Mouse (Mus musculus) G1E-ER4 (cell line): Measurements from ENCODE around the gene Zfand4. TPM values are rescaled to one million over a fixed set of nuclear protein-coding genes. Genes with fewer than 3 reads are reported as not detected.

Source experiments
- GATA1 ChIP-seq: IDR thresholded peaks from one replicate; pipeline ENCODE4 v1.8.0; 2012; ENCODE audit warnings: low read length, inconsistent platforms
- polyA plus RNA-seq: library from polyadenylated mRNA; stranded (reverse); fragments of >175 nt; gene quantifications from 2 replicates; pipeline ENCODE4 v1.2.3, GENCODE M21; 2012

Gene Zfand4
- polyA plus RNA-seq: 0.90 and 1.8 TPM in 2 replicates

GRCm38 (mm10) chr6:116264018-116264651, at the start of gene Zfand4:
Gene Zfand4 (plus strand): TSS chr6:116264222.
- no peak for TF ChIP-seq GATA1

GRCm38 (mm10) chr6:116227767-116228166, 36.3 kb upstream of the Zfand4 start:
- no peak for TF ChIP-seq GATA1

GRCm38 (mm10) chr6:116228785-116229525, 35.1 kb upstream of the Zfand4 start:
- TF ChIP-seq GATA1: no peak

GRCm38 (mm10) chr6:116235336-116235735, 28.7 kb upstream of the Zfand4 start:
- no peak for TF ChIP-seq GATA1

GRCm38 (mm10) chr6:116238083-116238482, 25.9 kb upstream of the Zfand4 start:
- TF ChIP-seq GATA1: no peak

- no peak for TF ChIP-seq GATA1
Measured at GRCm38 (mm10) chr6:116240371-116240770, 23.7 kb upstream of the Zfand4 start.

GRCm38 (mm10) chr6:116259649-116260048, 4.4 kb upstream of the Zfand4 start:
- TF ChIP-seq GATA1: no peak

GRCm38 (mm10) chr6:116260481-116260880, 3.5 kb upstream of the Zfand4 start:
- no peak for TF ChIP-seq GATA1

GRCm38 (mm10) chr6:116262824-116263223, 1.2 kb upstream of the Zfand4 start:
- no peak for TF ChIP-seq GATA1

- TF ChIP-seq GATA1: no peak
Measured at GRCm38 (mm10) chr6:116264836-116265235, 814 bp downstream of the Zfand4 start.

- no peak for TF ChIP-seq GATA1
Measured at GRCm38 (mm10) chr6:116265603-116266002, 1.6 kb downstream of the Zfand4 start.

- no peak for TF ChIP-seq GATA1
Measured at GRCm38 (mm10) chr6:116266273-116267109, 2.5 kb downstream of the Zfand4 start.

- TF ChIP-seq GATA1: no peak
Measured at GRCm38 (mm10) chr6:116267110-116267423, 3.0 kb downstream of the Zfand4 start.

- TF ChIP-seq GATA1: no peak
Measured at GRCm38 (mm10) chr6:116275695-116276094, 11.7 kb downstream of the Zfand4 start.

- no peak for TF ChIP-seq GATA1
Measured at GRCm38 (mm10) chr6:116278679-116279317, 14.8 kb downstream of the Zfand4 start.

GRCm38 (mm10) chr6:116281014-116281413, 17.0 kb downstream of the Zfand4 start:
- TF ChIP-seq GATA1: no peak
